Mouse (Mus musculus) R1 (cell line): ENCODE measurements at regions not wholly inside any gene's neighbourhood (a gene's known extent, or its start where the extent isn't known, plus 50 kb on each side); places are given as distances from the start of the nearest gene placed in this dataset.

Experiments
- DNase-seq: peaks from one replicate; pipeline ENCODE4 v3.0.0-alpha.2; 2018; ENCODE audit warnings: low read depth, low spot score

DNA sequence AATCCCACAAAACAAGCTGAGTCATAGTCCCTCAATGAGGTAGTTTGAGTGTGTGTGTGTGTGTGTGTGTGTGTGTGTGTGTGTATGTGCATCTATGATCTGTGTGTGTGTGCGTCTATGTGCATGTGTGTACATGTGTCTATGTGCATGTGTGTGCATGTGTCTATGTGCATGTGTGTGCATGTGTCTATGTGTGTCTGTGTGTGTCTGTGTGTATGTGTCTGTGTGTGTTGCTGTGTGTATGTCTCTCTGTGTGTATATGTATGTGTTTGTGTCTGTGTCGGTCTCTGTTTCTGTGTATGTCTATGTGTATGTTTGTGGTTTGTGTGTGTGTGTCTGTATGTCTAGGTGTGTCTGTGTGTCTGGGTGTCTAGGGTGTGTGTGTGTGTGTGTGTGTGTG is 309.1 kb upstream of the Brinp3 start:
- DNase-seq: no peak

DNA sequence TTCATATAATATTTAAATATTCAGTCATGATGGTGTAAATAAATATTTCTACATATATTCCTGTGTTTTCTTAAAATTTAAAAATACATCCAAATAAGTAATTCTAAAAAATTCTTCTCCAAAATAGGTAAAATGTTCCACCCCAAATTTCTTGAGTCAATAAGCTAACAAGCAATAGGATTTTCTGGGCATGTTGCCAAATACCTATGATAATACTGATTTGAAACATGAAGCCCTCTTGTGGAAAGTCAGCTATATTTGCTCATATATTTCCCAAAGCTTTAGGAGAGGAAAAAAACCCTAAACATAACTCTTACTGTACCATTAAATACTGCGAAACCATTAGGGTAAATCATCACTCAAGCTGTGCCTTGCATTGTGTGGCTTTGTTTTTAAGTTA is 282.9 kb upstream of the Brinp3 start:
- DNase-seq: no peak

DNA sequence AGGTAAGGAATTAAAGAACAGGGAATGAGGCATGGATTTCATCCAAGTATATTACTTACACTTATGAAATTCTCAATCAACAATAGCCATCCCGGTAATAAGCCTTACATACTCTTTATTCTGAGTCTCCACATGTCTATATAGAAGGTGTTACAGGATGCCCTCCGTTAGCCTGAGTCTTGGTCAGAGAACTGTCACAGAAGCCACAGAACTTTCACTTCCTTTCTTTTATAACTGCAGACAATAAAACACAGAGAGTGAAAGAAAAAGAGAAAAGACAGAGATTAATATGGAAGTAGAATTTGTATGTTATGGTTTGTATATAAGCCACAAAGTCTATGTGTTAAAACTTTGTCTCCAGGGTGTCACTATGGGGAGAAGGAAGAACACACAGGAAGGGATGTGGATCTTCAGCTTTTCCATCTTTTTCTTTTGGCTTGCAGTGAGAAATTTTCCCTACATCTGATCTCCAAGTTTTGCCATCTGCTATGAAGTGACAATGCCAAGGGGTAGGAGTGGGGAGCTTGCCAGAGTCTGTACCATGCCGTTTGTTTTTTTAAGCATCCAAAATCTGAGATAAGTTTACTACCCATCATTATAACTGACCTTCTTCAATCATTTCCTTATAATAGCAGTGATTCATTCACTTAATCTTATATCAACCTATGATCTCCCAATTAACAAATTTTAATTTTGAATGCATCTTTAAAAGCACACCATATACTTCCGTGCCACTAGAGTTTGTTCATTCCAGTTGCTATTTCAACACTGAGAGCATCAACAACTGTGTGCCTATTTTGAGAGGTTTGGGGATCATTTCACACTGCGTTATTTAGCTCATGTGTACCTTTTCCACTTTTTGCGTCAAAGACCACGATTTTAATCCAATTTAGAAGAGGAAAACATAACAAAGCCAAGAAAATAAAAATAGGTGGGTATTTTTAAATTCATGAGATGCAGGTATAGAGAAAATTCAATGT is 262.8 kb upstream of the Brinp3 start:
- DNase-seq: no peak

DNA sequence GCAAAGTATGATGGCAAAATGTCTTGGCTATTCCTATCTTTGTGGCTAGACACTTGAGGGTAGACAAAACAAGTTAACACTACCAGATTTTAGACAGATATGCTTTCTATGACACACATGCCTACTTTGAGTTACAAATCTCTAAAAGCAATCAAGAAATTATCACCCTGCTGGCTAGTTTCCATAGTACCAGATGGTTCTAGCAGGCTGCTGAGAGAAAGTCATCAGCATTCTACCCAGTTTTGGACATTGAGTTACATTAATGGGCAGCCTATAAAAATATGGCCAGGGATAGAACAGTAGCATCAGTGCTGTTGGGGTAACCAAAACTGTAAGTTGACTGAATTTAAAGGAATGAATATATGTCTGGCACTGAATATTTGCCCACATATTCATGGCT is 234.2 kb upstream of the Brinp3 start:
- DNase-seq: no peak

DNA sequence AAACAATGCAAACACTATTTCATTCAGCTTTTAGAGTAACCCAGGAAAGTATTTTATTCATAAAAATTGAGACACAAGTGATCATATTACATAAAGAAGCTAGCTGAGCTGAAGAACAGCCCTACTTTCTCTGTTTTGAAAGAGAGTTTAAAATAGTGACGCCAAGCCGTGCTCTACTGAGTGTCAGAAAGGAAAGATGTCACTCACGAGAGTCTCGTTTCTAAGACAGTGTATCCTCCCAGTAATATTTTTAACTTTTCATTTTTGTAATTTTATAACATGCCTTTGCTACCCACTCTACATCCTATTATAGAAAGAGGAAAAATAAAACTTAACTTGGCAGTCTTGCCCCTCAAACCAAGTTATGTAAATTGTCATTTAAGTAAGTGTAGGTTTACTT is 195.5 kb upstream of the Brinp3 start:
- DNase-seq: no peak

DNA sequence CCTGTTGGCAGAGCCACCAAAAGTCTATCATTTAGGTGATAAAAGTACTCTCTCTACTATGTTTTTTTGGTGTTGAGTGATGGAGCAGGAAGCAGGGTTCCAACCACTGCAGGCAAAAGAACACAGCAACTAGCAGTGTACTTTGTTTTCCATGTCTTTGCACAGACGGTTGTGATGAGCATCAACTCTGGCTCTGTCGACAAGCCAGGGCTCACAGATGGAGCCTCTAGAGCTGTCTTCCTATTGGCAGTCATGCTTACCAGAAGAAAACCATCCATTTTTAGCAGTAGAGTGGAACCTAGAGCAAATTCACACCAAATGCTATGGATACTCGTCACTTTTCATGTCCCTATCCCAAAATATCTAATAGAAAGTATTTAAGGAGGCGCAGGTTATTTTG is 182.0 kb upstream of the Brinp3 start:
- DNase-seq: no peak

DNA sequence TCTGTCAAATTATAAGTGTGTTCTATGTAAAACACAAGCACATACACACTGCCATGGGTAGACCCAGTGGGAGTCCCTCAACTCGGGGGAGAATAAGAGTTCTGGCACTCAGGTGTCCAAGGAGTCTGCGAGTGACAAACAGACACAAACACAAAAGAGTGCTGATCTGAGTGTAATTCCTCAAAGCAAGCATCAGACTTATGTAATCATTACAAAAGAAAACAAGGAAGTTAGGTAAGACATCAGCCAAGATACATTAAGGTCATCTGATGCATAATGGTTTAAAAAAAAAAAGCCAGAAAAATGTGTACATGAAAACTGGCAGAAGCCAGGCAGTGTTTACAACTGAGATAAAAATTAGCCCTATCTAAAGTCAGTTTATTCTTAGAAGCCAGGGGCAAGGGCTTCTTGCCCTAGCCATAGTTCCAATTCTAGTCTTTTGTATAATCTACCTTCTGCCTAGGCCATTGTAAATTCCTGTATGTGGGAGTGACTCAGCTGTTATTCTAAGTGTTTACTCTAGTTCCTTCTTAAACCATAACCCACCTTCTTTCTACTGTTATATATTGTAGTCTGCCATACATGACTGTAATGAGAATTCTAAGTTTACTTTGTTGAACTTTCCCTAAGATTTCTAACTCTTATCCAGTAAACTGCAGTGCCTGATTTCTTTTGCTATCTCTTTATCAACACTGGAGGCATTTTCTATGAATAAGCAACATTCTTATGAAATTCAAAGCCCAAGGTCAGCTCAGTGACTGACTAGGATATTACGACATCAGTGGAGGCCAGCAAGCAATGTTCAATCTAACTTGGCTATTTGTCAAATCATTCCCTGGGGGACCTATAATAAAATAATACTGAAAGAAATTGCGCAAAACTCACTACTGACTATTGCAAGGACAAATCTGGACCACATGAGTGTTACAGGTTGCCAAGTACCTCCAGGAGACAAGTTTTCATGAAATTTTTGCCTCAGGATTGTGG is 178.1 kb upstream of the Brinp3 start:
- DNase-seq: no peak

DNA sequence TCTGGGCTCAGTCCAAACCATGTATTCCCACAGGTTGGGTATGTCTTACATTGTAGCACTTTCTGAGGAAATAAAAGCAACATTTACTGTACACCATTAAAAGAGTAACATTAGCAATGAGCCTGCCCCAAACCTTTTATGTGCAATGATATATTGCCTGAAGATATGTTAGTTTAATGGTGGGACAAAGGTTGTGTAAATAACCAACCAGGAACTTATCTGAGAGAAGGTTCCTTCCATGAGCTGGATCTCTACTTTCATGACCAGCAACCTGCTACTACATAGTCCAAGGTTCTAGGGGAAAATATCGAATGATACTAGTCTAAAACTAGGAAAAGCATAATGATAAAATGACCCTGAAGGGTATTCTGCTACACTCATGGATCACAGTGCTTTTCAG is 172.5 kb upstream of the Brinp3 start:
- DNase-seq: no peak

DNA sequence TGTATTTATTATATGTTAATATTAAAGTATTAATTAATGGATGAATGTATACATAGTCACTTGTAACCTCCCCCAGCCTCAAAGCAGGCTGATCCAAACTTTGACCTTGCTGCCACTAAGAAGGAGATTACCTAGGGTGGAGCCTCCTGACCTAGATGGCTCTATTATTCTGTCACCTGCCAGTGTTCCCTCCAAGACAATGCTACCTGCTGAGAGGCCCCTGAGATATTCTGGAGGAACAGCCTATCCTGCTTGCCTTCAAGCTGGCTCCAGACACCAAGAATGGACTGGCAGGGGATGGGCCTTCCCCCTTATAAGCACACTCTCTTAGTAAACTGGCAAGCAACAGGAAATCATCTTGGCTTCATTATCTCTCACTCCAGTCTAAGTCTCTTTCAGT is 171.7 kb upstream of the Brinp3 start:
- peak; percentile 96 for DNase-seq

DNA sequence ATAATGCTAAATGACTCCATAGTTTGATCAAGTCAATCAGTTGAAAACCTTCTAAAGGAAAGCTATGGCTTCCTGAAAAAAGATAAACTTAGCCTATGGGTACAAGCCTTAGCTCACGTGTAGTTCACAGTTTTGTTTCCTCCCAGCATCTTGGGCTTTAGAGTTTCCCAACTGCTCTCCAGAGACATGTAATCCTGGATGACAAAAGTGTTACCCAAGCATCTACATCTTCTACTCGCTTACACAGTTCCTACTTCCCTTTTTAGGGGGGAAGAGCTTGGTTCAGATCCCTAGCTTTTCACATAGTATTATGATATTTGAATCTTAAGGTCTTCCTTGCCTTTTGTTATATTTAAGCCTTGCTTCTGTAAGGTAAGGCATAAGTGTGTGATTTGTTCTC is 157.5 kb upstream of the Brinp3 start:
- DNase-seq: no peak

DNA sequence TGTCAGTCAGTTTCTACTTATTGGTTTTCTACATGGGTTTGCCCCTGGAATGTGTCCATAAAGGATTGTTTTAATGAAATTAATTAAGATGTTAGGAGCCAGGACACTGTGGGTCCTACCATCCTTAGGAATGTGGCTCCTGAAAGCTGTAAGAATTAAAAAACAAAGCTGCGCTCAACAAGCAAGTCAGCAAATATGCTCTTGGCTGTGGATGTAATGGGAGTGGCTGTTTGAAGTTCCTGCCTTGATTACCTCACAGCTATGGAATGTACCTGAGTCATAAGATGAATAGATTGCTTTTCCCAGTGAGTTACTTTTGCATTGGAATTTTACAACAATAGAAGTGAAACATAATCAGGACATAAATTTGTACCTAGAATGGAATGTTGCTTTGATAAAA is 137.6 kb upstream of the Brinp3 start:
- peak; percentile 70 for DNase-seq

DNA sequence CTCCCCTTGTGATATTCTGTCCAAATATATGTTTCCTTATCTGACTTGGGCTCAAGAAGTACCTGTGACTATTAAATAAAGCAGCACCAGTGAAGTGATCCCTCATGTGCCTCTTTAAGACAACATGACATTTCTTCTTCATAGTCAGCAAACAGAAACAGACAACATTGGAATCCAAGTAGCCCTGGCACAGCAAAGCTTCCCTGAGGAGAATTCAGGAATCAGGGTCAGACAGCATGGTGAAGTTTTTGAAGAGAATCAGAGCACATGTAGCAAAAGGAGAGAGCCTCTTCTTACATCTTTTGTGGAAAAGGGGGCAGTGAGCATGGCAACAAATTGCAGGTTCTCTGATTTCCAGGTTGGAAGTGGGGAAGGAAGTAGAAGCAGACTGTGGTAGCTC is 136.3 kb upstream of the Brinp3 start:
- no peak for DNase-seq

DNA sequence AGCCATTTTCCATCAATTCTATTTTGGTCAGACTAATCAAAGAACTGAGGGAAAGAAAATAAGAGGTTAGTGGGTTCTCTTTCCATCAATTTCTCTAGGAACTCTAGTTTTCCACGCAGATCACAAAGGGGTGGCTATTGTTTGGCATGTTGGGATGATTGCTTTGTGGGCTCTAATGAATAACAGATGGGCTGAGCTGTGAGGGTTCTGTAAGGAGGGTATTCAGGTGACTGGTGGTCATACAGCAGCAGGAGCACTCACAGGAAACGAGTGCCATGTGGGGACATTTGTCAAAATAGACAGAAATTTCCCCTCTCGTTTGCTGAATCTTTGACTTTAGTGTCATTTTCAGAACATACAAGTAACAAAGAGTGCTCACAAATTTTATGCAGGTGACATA is 134.9 kb upstream of the Brinp3 start:
- no peak for DNase-seq

DNA sequence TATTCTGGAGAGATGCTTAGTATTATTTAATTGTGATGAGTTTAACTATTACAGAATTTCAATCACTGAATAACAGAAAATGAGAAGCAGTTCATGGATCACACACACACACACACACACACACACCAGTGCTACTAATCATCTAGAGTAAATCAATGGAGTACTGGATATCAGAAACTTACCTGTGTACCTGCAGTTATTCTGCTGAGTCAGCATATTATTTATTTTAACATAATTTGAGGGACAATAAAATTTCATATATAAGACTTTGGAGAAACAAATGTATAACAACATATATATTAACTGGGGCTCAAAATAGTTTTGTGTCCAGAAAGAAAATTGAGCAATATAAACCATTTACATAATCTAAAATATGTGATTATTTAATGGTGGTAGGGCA is 134.4 kb upstream of the Brinp3 start:
- no peak for DNase-seq

DNA sequence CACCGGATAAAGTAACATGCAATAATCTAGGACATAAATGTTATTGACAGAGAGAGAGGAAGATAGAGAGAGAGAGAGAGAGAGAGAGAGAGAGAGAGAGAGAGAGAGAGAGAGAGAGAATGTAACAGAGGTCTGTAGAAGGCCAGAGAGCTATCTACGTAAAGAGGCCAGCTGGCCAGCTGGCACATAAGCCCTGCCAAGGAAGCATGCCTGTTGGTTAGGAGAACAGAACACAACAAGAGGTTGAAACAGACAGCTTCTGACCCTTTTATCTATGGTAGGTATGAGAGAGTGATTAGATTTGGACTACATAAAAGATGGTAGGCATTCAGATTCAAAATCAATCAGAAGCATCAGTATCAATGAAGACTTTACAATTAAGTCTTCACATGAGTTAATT is 130.8 kb upstream of the Brinp3 start:
- DNase-seq: no peak
